Mouse (Mus musculus) erythroblast, embryonic 14.5 days (primary cell): ENCODE results near the gene Sept8. TPM values are rescaled to one million over a fixed set of nuclear protein-coding genes. Genes with fewer than 3 reads are reported as not detected.

Experiments used
- H3K27me3 ChIP-seq: 2 replicates; pipeline ENCODE4 v1.6.1; 2012; ENCODE audit warnings: inconsistent platforms; ENCODE audit not compliant: control insufficient read depth
- H3K36me3 ChIP-seq: 2 replicates; pipeline ENCODE4 v1.6.1; 2012; ENCODE audit warnings: mild to moderate bottlenecking, inconsistent platforms; ENCODE audit not compliant: control insufficient read depth
- H3K4me1 ChIP-seq: 2 replicates; pipeline ENCODE4 v1.6.1; 2012; ENCODE audit warnings: inconsistent platforms; ENCODE audit not compliant: control insufficient read depth
- H3K4me3 ChIP-seq: replicated peaks from 2 replicates; pipeline ENCODE3; 2012; ENCODE audit warnings: moderate library complexity, mild to moderate bottlenecking, inconsistent platforms
- H3K9me3 ChIP-seq: 2 replicates; pipeline ENCODE4 v1.6.1; 2012; ENCODE audit warnings: low read length, inconsistent platforms, mixed read lengths; ENCODE audit not compliant: control insufficient read depth
- GATA1 ChIP-seq: IDR thresholded peaks from 2 replicates; pipeline ENCODE4 v1.6.1; 2012; ENCODE audit warnings: low read length, inconsistent platforms, mixed read lengths
- TAL1 ChIP-seq: IDR thresholded peaks from 3 replicates; pipeline ENCODE4 v1.6.1; 2012; ENCODE audit warnings: low read length, inconsistent platforms, mixed read lengths
- polyA plus RNA-seq: library from polyadenylated mRNA; stranded (reverse); fragments of >175 nt; gene quantifications from 2 replicates; pipeline ENCODE4 v1.2.3, GENCODE M21; 2012

Gene Sept8
- polyA plus RNA-seq, 1 experiment, result 7.8 TPM

DNA sequence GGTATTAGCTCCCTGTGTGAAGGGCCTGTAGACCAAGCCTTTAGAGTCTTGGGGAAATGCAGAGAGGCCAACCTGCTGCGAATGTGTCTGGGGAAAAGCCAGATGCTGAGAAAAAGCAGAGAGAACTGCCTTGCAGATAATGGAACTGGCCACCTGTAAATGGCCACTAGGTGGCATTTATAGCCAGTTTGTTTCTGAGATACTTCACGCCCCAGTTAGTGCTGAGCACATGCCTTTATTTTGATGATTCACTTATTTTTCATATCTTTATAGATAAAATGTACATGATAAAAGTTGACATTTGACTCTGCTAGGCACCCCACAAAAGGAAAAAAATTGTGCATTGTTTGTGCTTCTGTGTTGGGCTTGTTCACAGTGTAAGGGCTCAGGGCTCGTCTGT lies 65.8 kb downstream of the Sept8 start:
- H3K36me3 ChIP-seq, result peaks cover 5% of the 10 kb centered on the region

DNA sequence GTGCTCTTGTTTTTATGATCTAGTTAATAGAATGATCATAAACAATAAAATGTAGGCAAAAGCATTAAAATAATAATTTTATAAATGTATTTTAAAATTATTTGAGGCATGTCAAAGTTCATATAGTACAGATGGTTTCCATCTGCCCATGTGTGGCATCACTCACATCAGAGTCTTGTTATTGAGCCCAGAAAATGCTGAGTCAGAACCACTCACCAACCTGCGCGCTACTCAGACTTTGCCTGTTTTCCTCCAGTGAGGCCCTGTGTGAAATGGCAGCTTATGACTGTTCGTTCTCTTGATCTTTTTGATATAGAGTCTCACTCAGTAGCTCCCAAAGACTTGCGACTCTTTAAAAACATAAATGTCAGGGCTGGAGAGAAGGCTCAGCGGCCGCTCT lies 66.5 kb downstream of the Sept8 start:
- Histone ChIP-seq H3K27me3 (no peaks in the 10 kb centered on the region), H3K4me1 (peaks cover 14% of the 10 kb centered on the region), H3K4me3 (no peak overlapping the region), H3K9me3 (no peaks in the 10 kb centered on the region), H3K36me3 (peaks cover 5% of the 10 kb centered on the region)
- TF ChIP-seq GATA1, result no peak
- TF ChIP-seq TAL1, result no peak

More for the DNA sequence above, 65.8 kb downstream of the Sept8 start:
- H3K9me3 ChIP-seq, result no peaks in the 10 kb centered on the region
- TF ChIP-seq TAL1 (no peak), GATA1 (no peak)
- no peaks in the 10 kb centered on the region for H3K27me3 ChIP-seq
- H3K4me3 ChIP-seq, result no peak overlapping the region
- H3K4me1 ChIP-seq, result peaks cover 11% of the 10 kb centered on the region

DNA sequence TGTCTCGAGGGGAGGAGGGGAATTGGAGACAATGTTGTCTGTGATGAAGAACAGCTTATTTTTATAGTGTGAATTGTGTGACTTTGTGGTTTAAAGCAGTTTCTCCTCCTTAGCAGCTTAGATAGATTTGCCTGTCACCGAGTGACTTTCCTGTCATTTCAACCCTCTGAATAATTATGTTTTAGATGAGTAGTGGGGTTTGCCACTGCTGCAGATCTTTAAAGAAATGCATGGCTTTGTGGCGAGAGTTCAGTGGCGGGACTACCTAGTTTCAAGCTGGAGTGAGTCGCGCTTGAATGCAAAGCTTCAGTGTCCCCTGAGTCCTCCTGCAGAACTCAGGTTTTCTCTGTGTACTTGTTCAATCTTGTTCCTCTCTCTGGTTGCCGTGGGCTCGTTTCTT lies 69.2 kb downstream of the Sept8 start:
- Histone ChIP-seq H3K4me3 (no peak overlapping the region), H3K36me3 (peaks cover 5% of the 10 kb centered on the region), H3K9me3 (no peaks in the 10 kb centered on the region), H3K27me3 (no peaks in the 10 kb centered on the region), H3K4me1 (peaks cover 17% of the 10 kb centered on the region)
- TF ChIP-seq GATA1 (no peak), TAL1 (no peak)

DNA sequence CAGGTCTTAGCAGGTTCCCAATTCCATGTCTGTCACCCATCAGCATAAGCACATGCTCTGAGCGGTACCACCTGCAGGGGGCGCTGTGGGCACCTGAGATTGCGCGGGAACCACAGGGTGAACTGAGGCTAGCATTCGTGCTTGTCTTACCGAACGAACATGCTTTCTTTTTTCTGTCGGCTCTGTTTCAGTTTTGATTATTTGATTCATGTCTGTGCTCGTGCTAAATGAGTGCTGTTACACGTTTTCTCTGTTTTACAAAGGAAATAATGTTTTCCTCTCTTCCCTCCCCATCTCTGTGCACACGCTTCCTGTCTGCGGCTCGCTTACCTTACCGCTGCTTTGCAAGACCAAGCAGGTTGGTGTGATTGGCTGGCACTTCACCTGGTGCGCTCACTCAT lies 71.3 kb downstream of the Sept8 start:
- Histone ChIP-seq H3K9me3 (no peaks in the 10 kb centered on the region), H3K4me3 (peak overlapping the region; percentile 58), H3K4me1 (peaks cover 10% of the 10 kb centered on the region), H3K27me3 (no peaks in the 10 kb centered on the region), H3K36me3 (no peaks in the 10 kb centered on the region; the same call in 1 of the 2 replicates)
- TF ChIP-seq GATA1, result no peak
- TF ChIP-seq TAL1, result no peak

DNA sequence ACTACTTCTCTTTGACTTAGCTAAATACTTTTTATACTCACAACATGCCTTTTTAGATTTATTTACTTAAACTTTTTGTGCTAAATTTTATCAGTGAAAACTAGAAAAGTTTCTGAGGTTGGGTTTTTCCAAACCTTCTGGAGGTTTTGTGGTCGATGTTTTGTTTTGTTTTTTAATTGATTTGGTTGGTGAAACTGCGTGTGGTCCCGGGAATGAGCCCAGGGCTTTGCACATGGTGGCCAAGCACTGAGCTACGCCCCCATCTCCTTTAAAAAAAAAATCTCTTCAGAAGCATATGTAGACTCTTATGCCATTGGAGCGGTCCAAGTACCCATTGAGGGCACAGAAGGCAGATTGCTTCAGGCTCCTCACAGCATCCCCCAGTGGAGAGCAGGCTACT lies 72.1 kb downstream of the Sept8 start:
- TF ChIP-seq TAL1 (no peak), GATA1 (no peak)
- no peaks in the 10 kb centered on the region for H3K27me3 ChIP-seq
- H3K4me1 ChIP-seq, result peaks cover 6% of the 10 kb centered on the region
- H3K4me3 ChIP-seq, result no peak overlapping the region
- no peaks in the 10 kb centered on the region for H3K9me3 ChIP-seq
- no peaks in the 10 kb centered on the region; the same call in 1 of the 2 replicates for H3K36me3 ChIP-seq

Other genes with a start within 250 kb of the Sept8 start
- gene Hspa4, start 218.8 kb upstream of the Sept8 start, polyA plus RNA-seq, result 0.89 and 0.97 TPM in 2 replicates
- gene Zcchc10, start 194.6 kb upstream of the Sept8 start, polyA plus RNA-seq, result 0.04 and 0.09 TPM in 2 replicates
- gene Aff4, start 168.4 kb upstream of the Sept8 start, polyA plus RNA-seq, result 0.03 and 0.13 TPM in 2 replicates
- not detected in 2 replicates for gene Leap2, start 96.1 kb upstream of the Sept8 start, polyA plus RNA-seq
- gene Uqcrq, start 88.4 kb upstream of the Sept8 start, polyA plus RNA-seq, result 27.5 and 33.3 TPM in 2 replicates
- not detected in 2 replicates for gene Gdf9, start 88.2 kb upstream of the Sept8 start, polyA plus RNA-seq
- not detected in 2 replicates for gene Gm10447, start 62.1 kb upstream of the Sept8 start, polyA plus RNA-seq
- not detected in 2 replicates for gene Shroom1, start 62.1 kb upstream of the Sept8 start, polyA plus RNA-seq
- not detected in 2 replicates for gene Gm9837, start 48.8 kb upstream of the Sept8 start, polyA plus RNA-seq
- not detected in 2 replicates for gene Gm9945, start 39.1 kb upstream of the Sept8 start, polyA plus RNA-seq
- 9.4 and 11.2 TPM in 2 replicates for gene Sowaha, start 39.0 kb upstream of the Sept8 start, polyA plus RNA-seq
- 0.31 and 0.37 TPM in 2 replicates for gene Kif3a, start 48.1 kb downstream of the Sept8 start, polyA plus RNA-seq
- gene Il4, start 99.4 kb downstream of the Sept8 start, polyA plus RNA-seq, result not detected in 2 replicates
- gene Il13, start 115.4 kb downstream of the Sept8 start, polyA plus RNA-seq, result 0.07 TPM in 1 of 2 replicates, not detected in the other
- 0.41 and 0.46 TPM in 2 replicates for gene Rad50, start 188.1 kb downstream of the Sept8 start, polyA plus RNA-seq
- gene Il5, start 201.5 kb downstream of the Sept8 start, polyA plus RNA-seq, result not detected in 2 replicates